Mouse (Mus musculus): Measurements from ENCODE around the gene Qpctl.

DNA sequence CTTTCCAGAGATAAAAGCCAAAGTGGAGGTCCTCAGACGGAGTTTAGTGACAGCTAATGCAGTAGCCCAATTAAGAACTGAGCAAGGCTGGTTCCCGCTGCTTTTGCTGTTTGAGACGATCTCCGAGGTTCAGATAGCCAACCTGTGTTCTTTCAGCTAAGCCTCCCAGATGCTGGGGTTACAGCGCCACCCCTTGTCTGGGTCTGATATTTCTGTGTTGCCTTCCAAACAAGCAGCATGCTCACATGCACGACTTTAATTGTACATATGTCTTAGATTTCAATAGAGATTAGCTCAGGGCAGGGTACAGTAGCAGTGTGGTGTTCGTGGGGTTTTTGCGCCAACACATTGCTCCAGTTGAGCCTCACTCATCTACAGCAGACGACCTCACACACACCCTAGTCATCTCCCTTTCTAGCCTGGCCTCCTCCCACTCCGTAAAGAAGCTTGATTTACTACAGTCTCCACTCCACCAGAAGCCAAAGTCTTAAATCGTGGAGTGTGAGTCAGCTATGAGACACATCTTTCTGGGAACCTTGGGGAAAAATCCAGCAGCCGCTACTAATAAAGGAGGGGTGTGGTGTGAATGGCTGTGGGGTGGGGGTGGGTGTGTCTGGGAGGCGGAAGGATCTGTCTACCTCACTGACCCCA is 6.9 kb upstream of the Qpctl start:
- TF ChIP-seq CTCF (IDR thresholded peaks at IDR 0.05; ENCODE audit: extremely low read depth, insufficient read depth, low read length), result peak; percentile 46
- TF ChIP-seq POLR2A (IDR thresholded peaks at IDR 0.05; ENCODE audit: extremely low read depth, insufficient read depth, low read length), result no peak
